Mouse (Mus musculus) MEL (cell line): Measurements from ENCODE around the gene Ror1.

ENCODE experiments used
- BHLHE40 ChIP-seq: IDR thresholded peaks from 2 replicates; pipeline ENCODE4 v1.6.1; 2012; ENCODE audit warnings: low read depth, mild to moderate bottlenecking, inconsistent platforms, low read length, improper control_type of control experiment, borderline replicate concordance
- ELF1 ChIP-seq: IDR thresholded peaks from 2 replicates; pipeline ENCODE4 v1.6.1; 2014; ENCODE audit warnings: low read depth, mild to moderate bottlenecking, inconsistent platforms, low read length, improper control_type of control experiment, moderate library complexity
- EP300 ChIP-seq, 2 experiments: IDR thresholded peaks; 2 replicates each; pipeline ENCODE4 v1.6.1; 2011; ENCODE audit warnings: improper control_type of control experiment in 2 of 2, low read length in 2 of 2, low read depth in 1 of 2, mild to moderate bottlenecking in 1 of 2
- KAT2A ChIP-seq: conservative IDR thresholded peaks from 2 replicates; pipeline ENCODE4 v1.6.1; 2012; ENCODE audit warnings: low read depth, low read length, improper control_type of control experiment, inconsistent platforms
- MEF2A ChIP-seq: IDR thresholded peaks from 2 replicates; pipeline ENCODE4 v1.6.1; 2014; ENCODE audit warnings: low read depth, mild to moderate bottlenecking, inconsistent platforms, low read length, improper control_type of control experiment; ENCODE audit not compliant: poor library complexity, insufficient replicate concordance, severe bottlenecking; ENCODE audit errors: extremely low read depth
- NELFE ChIP-seq: IDR thresholded peaks from 2 replicates; pipeline ENCODE4 v1.6.1; 2011; ENCODE audit warnings: low read depth, low read length, improper control_type of control experiment
- SIN3A ChIP-seq: IDR thresholded peaks from 2 replicates; pipeline ENCODE4 v1.6.1; 2012; ENCODE audit warnings: low read length, improper control_type of control experiment, inconsistent platforms
- TBP ChIP-seq: IDR thresholded peaks from 2 replicates; pipeline ENCODE4 v1.8.0; 2011; ENCODE audit warnings: low read depth, low read length, improper control_type of control experiment
- TCF12 ChIP-seq: IDR thresholded peaks from 2 replicates; pipeline ENCODE4 v1.6.1; 2014; ENCODE audit warnings: low read depth, mild to moderate bottlenecking, inconsistent platforms, low read length, improper control_type of control experiment, moderate library complexity
- ZKSCAN1 ChIP-seq: IDR thresholded peaks from 2 replicates; pipeline ENCODE4 v1.6.1; 2012; ENCODE audit warnings: low read depth, mild to moderate bottlenecking, inconsistent platforms, low read length, improper control_type of control experiment, moderate library complexity
- ZMIZ1 ChIP-seq: IDR thresholded peaks from 2 replicates; pipeline ENCODE4 v1.6.1; 2012; ENCODE audit warnings: low read depth, mild to moderate bottlenecking, inconsistent platforms, low read length, improper control_type of control experiment, moderate library complexity

- no peak for TF ChIP-seq TCF12
- TF ChIP-seq EP300 (IDR thresholded peaks at IDR 0.05; ENCODE audit: low read depth in 1 of 2, low read length in 2 of 2) = no peak
- TF ChIP-seq ZMIZ1 = no peak
- TF ChIP-seq NELFE = no peak
- TF ChIP-seq TBP = no peak
- TF ChIP-seq ELF1 = no peak
- no peak for TF ChIP-seq KAT2A
- no peak for TF ChIP-seq MEF2A
- TF ChIP-seq BHLHE40 = no peak
- no peak for TF ChIP-seq ZKSCAN1
- no peak for TF ChIP-seq SIN3A
Observed at GRCm38 (mm10) chr4:100298566-100298965, 203.0 kb downstream of the Ror1 start.
